Mouse (Mus musculus): Measurements from ENCODE around the gene Syt3. TPM values are rescaled to one million over a fixed set of nuclear protein-coding genes. Genes with fewer than 3 reads are reported as not detected.

Syt3 gene
- polyA plus RNA-seq, 1 experiment from 2014 or later, result 3.0 TPM

GRCm38 (mm10) chr7:44349043-44349442 is 34.9 kb upstream of the Syt3 start:
- H3K4me2 ChIP-seq, result no peak overlapping the region
- peaks cover 93% of the 10 kb centered on the region for H3K27me3 ChIP-seq
- no peak overlapping the region for H3K27ac ChIP-seq
- 10% methylated on average over 3 of the region's 3 CpGs for WGBS
- no peaks in the 10 kb centered on the region for H3K9me3 ChIP-seq
- H3K4me3 ChIP-seq (replicated peaks), result no peak overlapping the region
- peaks cover 27% of the 10 kb centered on the region for H3K4me1 ChIP-seq (replicated peaks)
- no peak for ATAC-seq (ENCODE audit: insufficient number of reproducible peaks, insufficient read depth, low FRiP score, low TSS enrichment, low read depth)
- no peak overlapping the region for H3K9ac ChIP-seq (replicated peaks)
- no peaks in the 10 kb centered on the region for H3K36me3 ChIP-seq

- ATAC-seq (ENCODE audit: insufficient number of reproducible peaks, insufficient read depth, low FRiP score, low TSS enrichment, low read depth), result peak; percentile 33
- Histone ChIP-seq H3K4me3 (replicated peaks) (peak overlapping the region; percentile 21), H3K9me3 (no peaks in the 10 kb centered on the region), H3K9ac (replicated peaks) (no peak overlapping the region), H3K36me3 (no peaks in the 10 kb centered on the region), H3K27me3 (peaks cover 97% of the 10 kb centered on the region), H3K27ac (no peak overlapping the region), H3K4me2 (peak overlapping the region; percentile 51), H3K4me1 (replicated peaks) (peaks cover 30% of the 10 kb centered on the region)
- 3% methylated on average over 25 of the region's 25 CpGs for WGBS
Measured at GRCm38 (mm10) chr7:44350957-44351711, 32.8 kb upstream of the Syt3 start.

DNA sequence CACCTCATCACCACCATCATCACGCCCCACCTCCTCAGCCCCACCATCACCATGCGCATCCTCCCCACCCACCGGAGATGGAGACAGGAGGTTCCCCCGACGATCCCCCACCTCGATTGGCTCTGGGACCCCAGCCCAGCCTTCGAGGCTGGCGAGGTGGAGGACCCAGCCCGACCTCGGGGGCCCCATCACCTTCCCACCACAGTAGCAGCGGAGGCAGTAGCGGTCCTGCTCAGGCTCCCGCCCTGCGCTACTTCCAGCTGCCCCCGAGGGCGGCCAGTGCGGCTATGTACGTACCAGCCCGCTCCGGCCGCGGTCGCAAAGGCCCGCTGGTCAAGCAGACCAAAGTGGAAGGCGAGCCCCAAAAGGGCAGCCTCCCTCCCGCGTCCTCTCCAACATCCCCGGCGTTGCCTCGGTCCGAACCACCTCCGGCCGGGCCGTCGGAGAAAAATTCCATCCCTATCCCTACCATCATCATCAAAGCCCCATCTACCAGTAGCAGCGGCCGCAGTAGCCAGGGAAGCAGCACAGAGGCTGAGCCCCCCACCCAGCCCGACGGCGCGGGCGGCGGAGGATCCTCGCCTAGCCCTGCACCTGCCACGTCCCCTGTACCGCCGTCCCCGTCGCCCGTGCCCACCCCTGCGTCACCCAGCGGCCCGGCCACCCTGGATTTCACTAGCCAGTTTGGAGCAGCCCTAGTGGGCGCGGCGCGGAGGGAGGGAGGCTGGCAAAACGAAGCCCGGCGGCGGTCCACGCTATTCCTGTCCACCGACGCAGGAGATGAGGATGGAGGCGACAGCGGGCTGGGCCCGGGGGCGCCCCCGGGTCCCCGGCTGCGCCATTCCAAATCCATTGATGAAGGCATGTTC is 31.8 kb upstream of the Syt3 start:
- Histone ChIP-seq H3K36me3 (no peaks in the 10 kb centered on the region), H3K4me2 (peak overlapping the region; percentile 39)
- no peak for ATAC-seq (ENCODE audit: insufficient number of reproducible peaks, insufficient read depth, low FRiP score, low TSS enrichment, low read depth)

DNA sequence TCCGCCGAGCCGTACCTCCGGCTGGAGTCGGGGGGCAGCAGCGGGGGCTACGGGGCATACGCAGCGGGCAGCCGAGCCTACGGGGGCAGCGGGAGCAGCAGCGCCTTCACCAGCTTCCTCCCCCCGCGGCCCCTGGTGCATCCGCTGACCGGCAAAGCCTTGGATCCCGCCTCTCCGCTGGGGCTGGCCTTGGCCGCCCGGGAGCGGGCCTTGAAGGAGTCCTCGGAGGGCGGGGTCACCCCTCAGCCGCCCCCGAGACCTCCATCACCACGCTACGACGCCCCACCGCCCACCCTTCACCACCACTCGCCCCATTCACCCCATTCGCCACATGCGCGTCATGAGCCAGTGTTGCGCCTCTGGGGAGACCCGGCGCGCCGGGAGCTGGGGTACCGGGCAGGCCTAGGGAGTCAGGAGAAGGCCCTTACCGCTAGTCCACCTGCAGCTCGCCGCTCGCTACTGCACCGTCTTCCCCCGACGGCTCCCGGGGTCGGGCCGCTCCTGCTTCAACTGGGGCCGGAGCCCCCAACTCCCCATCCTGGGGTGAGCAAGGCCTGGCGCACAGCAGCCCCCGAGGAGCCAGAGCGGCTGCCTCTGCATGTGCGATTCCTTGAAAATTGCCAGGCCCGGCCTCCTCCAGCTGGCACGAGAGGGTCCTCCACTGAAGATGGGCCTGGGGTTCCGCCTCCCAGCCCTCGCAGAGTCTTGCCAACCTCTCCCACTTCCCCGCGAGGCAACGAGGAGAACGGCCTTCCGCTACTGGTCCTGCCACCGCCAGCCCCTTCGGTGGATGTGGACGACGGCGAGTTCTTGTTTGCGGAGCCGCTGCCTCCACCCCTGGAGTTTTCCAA is 30.9 kb upstream of the Syt3 start:
- H3K9ac ChIP-seq (replicated peaks), result peak overlapping the region; percentile 12; the same call in 1 of the 2 replicates
- no peaks in the 10 kb centered on the region for H3K9me3 ChIP-seq
- peak overlapping the region; percentile 39 for H3K4me2 ChIP-seq
- H3K4me3 ChIP-seq (replicated peaks), result peak overlapping the region; percentile 17
- 2% methylated on average over 70 of the region's 71 CpGs for WGBS
- H3K27ac ChIP-seq, result no peak overlapping the region
- H3K4me1 ChIP-seq (replicated peaks), result peaks cover 44% of the 10 kb centered on the region
- no peak for ATAC-seq (ENCODE audit: insufficient number of reproducible peaks, insufficient read depth, low FRiP score, low TSS enrichment, low read depth)
- peaks cover 100% of the 10 kb centered on the region for H3K27me3 ChIP-seq
- H3K36me3 ChIP-seq, result no peaks in the 10 kb centered on the region

More for the DNA sequence above, 31.8 kb upstream of the Syt3 start:
- H3K4me3 ChIP-seq (replicated peaks), result peak overlapping the region; percentile 17; the same call in 1 of the 2 replicates
- peaks cover 100% of the 10 kb centered on the region for H3K27me3 ChIP-seq
- 4% methylated on average over 71 of the region's 71 CpGs for WGBS
- no peak overlapping the region for H3K27ac ChIP-seq
- H3K9ac ChIP-seq (replicated peaks), result 0 out of 2 replicates have a peak overlapping the region, but pooled peaks have one; percentile 12
- peaks cover 38% of the 10 kb centered on the region for H3K4me1 ChIP-seq (replicated peaks)
- no peaks in the 10 kb centered on the region for H3K9me3 ChIP-seq

- Histone ChIP-seq H3K27me3 (peaks cover 98% of the 10 kb centered on the region), H3K36me3 (no peaks in the 10 kb centered on the region), H3K9ac (replicated peaks) (no peak overlapping the region; the same call in 1 of the 2 replicates), H3K27ac (no peak overlapping the region), H3K4me1 (replicated peaks) (peaks cover 44% of the 10 kb centered on the region), H3K4me2 (peak overlapping the region; percentile 39), H3K4me3 (replicated peaks) (peak overlapping the region; percentile 17), H3K9me3 (no peaks in the 10 kb centered on the region)
- 2% methylated on average over 35 of the region's 35 CpGs for WGBS
- no peak for ATAC-seq (ENCODE audit: insufficient number of reproducible peaks, insufficient read depth, low FRiP score, low TSS enrichment, low read depth)
Measured at GRCm38 (mm10) chr7:44353601-44354340, 30.1 kb upstream of the Syt3 start.

GRCm38 (mm10) chr7:44355411-44355810 is 28.5 kb upstream of the Syt3 start:
- H3K9me3 ChIP-seq, result no peaks in the 10 kb centered on the region
- 78% methylated on average over 6 of the region's 6 CpGs for WGBS
- ATAC-seq (ENCODE audit: insufficient number of reproducible peaks, insufficient read depth, low FRiP score, low TSS enrichment, low read depth), result no peak
- H3K9ac ChIP-seq (replicated peaks), result no peak overlapping the region
- peaks cover 51% of the 10 kb centered on the region for H3K4me1 ChIP-seq (replicated peaks)
- no peak overlapping the region for H3K27ac ChIP-seq
- no peaks in the 10 kb centered on the region for H3K36me3 ChIP-seq
- H3K4me2 ChIP-seq, result no peak overlapping the region
- H3K4me3 ChIP-seq (replicated peaks), result no peak overlapping the region
- H3K27me3 ChIP-seq, result peaks cover 97% of the 10 kb centered on the region

DNA sequence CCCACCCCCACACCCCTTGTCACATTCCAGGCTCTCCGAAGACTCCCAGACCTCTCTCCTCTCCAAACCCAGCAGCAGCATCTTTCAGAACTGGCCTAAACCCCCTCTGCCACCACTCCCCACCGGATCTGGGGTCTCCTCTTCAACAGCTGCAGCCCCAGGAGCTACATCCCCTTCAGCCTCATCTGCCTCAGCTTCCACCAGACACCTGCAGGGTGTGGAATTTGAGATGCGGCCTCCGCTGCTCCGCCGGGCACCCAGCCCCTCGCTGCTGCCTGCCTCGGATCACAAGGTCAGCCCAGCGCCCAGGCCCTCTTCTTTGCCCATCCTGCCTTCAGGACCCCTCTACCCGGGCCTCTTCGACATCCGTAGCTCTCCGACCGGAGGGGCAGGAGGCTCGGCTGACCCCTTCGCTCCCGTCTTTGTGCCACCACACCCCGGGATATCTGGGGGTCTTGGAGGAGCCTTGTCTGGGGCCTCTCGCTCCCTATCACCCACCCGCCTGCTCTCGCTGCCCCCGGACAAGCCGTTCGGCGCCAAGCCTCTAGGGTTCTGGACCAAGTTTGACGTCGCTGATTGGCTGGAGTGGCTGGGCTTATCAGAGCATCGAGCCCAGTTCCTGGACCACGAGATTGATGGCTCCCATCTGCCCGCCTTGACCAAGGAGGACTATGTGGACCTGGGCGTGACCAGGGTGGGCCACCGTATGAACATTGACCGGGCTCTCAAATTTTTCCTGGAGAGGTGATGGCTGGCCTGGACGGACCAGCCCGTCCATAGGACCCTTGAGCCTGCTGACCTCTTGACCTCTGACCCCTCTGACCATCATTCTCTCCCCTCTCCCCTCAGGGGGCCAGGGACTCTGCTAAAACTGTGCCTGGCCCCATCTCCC is 27.1 kb upstream of the Syt3 start:
- Histone ChIP-seq H3K9ac (replicated peaks) (no peak overlapping the region), H3K4me3 (replicated peaks) (peak overlapping the region; percentile 12; the same call in 1 of the 2 replicates), H3K4me2 (peak overlapping the region; percentile 21), H3K36me3 (no peaks in the 10 kb centered on the region), H3K9me3 (no peaks in the 10 kb centered on the region), H3K4me1 (replicated peaks) (peaks cover 45% of the 10 kb centered on the region), H3K27ac (no peak overlapping the region), H3K27me3 (peaks cover 97% of the 10 kb centered on the region)
- ATAC-seq (ENCODE audit: insufficient number of reproducible peaks, insufficient read depth, low FRiP score, low TSS enrichment, low read depth), result no peak
- WGBS, result 2% methylated on average over 35 of the region's 35 CpGs

- H3K36me3 ChIP-seq, result no peaks in the 10 kb centered on the region
- no peak overlapping the region for H3K4me3 ChIP-seq (replicated peaks)
- 12% methylated on average over 10 of the region's 10 CpGs for WGBS
- peaks cover 44% of the 10 kb centered on the region for H3K4me1 ChIP-seq (replicated peaks)
- no peak overlapping the region for H3K4me2 ChIP-seq
- no peaks in the 10 kb centered on the region for H3K9me3 ChIP-seq
- no peak overlapping the region; the same call in 1 of the 2 replicates for H3K9ac ChIP-seq (replicated peaks)
- no peak for ATAC-seq (ENCODE audit: insufficient number of reproducible peaks, insufficient read depth, low FRiP score, low TSS enrichment, low read depth)
- peaks cover 97% of the 10 kb centered on the region for H3K27me3 ChIP-seq
- H3K27ac ChIP-seq, result no peak overlapping the region
Measured at GRCm38 (mm10) chr7:44357531-44357930, 26.4 kb upstream of the Syt3 start.

- Histone ChIP-seq H3K4me3 (replicated peaks) (no peak overlapping the region), H3K9me3 (no peaks in the 10 kb centered on the region), H3K9ac (replicated peaks) (no peak overlapping the region), H3K4me1 (replicated peaks) (peaks cover 43% of the 10 kb centered on the region), H3K27ac (no peak overlapping the region), H3K27me3 (peaks cover 97% of the 10 kb centered on the region), H3K4me2 (no peak overlapping the region), H3K36me3 (no peaks in the 10 kb centered on the region)
- ATAC-seq (ENCODE audit: insufficient number of reproducible peaks, insufficient read depth, low FRiP score, low TSS enrichment, low read depth), result no peak
- WGBS, result 19% methylated on average over 5 of the region's 5 CpGs
Measured at GRCm38 (mm10) chr7:44358012-44358411, 25.9 kb upstream of the Syt3 start.

All from limb, embryonic 12.5 days (tissue).